Mouse (Mus musculus): ENCODE results near the gene AC140267.1. TPM values are rescaled to one million over a fixed set of nuclear protein-coding genes. Genes with fewer than 3 reads are reported as not detected.
A peak's percentile ranks its signal among the peaks of the same experiment; 100 is the strongest.

The AC140267.1 gene
- total RNA-seq, 2 experiments from 2014 or later: 10.3 to 12.7 TPM

DNA sequence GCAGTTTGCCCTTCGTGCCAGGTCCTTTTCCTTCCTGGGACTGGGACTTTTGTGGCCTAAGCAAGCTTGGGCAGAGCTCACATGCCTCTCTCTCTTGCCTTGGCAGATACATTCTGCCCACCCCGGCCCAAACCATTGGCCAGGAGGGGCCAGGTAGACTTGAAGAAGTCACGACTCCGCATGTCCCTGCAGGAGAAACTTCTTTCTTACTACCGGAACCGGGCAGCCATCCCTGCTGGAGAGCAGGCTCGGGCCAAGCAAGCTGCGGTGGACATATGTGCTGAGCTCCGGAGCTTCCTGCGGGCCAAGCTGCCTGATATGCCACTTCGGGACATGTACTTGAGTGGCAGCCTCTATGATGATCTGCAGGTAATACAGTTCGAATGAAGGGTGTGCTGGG, 12.5 kb downstream of the AC140267.1 start:
- no peak for TF ChIP-seq CTCF (IDR thresholded peaks at IDR 0.05)
- DNase-seq: no peak
- Histone ChIP-seq H3K27ac (no peak overlapping the region), H3K4me3 (no peak overlapping the region)
- intact Hi-C loops (cut with DNase I): no loop called here

DNA sequence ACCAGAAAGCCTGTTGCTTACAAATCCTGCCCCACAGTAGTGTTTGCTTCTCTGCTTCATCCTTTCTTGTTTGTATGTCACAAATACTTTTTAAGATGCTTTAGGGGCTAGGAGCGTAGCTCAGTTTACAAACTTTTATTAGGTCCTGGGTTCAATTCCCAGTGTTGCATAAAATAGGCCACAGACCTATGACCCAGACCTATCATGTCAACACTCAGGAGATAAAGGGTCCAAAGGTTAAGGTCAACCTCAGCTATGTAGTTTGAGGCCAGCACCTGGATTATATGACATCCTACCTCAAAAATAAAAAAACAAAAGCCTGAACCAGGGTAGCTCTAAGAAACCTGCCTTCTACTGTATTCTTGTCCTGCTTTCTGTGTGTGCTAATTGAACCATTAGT, 13.0 kb downstream of the AC140267.1 start:
- H3K4me3 ChIP-seq: no peak overlapping the region
- intact Hi-C loops (cut with DNase I): no loop called here
- no peak for TF ChIP-seq CTCF (IDR thresholded peaks at IDR 0.05)
- DNase-seq: no peak
- no peak overlapping the region for H3K27ac ChIP-seq

DNA sequence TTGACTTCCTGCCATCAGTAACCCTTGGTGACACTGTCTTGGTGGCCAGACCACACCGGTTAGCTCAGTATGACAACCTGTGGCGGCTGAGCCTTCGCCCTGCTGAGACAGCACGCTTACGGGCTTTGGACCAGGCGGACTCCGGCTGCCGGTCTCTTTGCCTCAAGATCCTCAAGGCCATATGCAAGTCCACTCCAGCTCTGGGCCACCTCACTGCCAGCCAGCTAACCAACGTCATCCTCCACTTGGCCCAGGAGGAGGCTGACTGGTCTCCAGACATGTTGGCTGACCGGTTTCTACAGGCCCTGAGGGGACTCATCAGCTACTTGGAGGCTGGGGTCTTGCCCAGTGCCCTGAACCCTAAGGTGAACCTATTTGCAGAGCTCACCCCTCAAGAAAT, 14.0 kb downstream of the AC140267.1 start:
- Histone ChIP-seq H3K27ac (no peak overlapping the region), H3K4me3 (no peak overlapping the region)
- no peak for DNase-seq
- intact Hi-C loops (cut with DNase I): no loop called here
- no peak for TF ChIP-seq CTCF (IDR thresholded peaks at IDR 0.05)

DNA sequence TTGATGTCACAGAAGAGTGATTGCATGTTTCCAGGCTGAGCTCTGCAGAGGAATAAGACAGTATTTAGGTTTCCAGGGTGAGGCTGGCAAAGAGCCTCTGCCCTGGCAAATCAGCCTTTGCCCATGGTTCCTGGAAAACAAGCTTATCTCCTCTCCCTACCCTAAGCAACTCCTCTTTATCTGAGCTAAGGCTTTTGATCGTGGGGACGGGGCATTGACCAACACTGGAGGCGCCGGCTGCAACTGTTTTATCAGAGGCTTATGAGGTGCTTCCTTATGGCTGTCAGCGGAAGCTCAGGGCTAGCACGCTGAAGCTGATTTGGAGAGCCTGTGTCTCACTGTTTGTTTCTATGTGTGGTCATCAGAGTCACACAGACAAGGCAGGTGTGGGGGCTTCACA, 15.0 kb downstream of the AC140267.1 start:
- Histone ChIP-seq H3K27ac (peak overlapping the region; percentile 63; the same call in 1 of the 2 replicates), H3K4me3 (no peak overlapping the region)
- intact Hi-C loops (cut with DNase I): no loop called here
- TF ChIP-seq CTCF (IDR thresholded peaks at IDR 0.05): no peak
- no peak for DNase-seq

DNA sequence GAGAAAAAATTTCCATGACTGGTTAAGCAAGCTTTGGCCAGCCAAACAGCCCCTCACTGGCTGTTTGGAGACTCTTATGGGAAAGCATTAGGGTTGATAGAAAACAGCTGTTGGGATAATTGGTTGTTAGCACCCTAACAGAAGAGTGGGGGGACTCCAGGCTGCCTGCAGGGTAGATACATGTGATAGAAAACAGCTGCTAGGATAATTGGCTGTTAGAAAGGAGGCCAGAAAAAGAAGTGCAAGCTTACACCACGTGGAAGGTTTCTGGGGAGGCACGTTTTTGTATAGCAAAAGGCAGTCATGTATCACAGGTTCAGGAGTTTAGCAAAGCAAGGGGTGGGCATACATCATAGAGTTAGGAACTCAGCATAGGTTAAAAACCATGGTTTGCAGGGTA, 17.9 kb downstream of the AC140267.1 start:
- TF ChIP-seq CTCF (IDR thresholded peaks at IDR 0.05): no peak
- peak overlapping the region; percentile 99 for H3K27ac ChIP-seq
- intact Hi-C loops (cut with DNase I): no loop called here
- no peak overlapping the region for H3K4me3 ChIP-seq
- DNase-seq: no peak

DNA sequence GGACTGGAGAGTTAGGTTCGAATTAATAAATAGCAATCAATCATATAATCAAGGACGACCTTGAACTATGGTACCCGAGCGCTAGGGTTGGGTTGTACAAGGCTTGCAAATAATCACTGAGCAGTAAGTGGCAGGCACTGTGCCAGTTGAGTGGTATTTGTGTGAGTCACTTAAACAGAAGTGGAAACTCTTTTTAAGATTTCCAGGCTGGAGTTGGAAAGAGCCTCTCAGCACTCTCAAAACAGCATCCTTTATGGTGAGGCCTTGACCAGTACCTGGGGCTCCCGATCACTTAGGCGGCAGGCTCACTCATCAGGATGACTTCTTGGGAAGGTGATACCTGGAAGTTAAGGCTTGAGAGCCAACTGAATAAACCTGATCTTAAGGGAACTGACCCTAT, 18.6 kb downstream of the AC140267.1 start:
- Histone ChIP-seq H3K27ac (peak overlapping the region; percentile 99), H3K4me3 (peak overlapping the region; percentile 78)
- DNase-seq: peak; percentile 47
- intact Hi-C loops (cut with DNase I): loop anchor here (2.0 kb wide), 1 partner anchor 19 kb away; the partner anchor contains the start of genes AC140267.1 and Mief1
- no peak for TF ChIP-seq CTCF (IDR thresholded peaks at IDR 0.05)

DNA sequence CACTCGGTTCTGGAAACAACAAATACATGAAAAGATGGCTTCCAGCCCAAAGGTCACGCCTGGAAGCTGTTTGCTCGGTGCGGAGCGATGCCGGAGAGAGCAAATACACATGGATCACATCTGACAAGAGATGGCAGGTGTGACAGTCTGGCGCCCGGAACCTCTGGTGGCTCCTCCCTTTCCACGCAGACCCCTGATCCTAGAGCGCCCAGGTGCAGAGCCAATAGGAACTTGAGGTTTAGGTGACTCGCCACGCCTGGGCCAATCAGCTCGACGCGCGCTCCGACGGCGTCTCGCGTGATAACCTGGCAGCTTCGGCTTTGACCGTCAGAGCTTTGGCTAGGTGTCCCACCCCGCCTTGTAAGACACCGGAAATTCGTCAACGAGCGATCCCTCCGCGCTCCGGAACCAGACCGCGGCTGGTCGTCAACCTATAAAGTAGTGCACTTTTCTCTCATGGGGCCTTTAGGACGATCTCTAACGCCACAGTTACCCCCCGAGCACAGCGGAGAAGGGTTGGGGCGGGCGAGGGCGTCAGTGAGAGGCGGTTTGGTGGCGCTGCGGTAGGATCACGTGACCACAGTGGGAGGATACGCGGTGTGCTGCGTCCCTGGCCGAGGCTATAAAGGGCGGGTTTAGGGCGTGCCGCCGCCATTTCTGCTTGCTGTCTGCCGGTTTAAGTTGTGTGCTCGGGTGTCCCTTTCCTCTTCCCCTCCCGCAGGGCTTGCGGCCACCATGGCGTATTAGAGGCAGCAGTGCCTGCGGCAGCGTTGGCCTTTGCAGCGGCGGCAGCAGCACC, 19.4 kb downstream of the AC140267.1 start, which contains the start of gene Atf4:
Atf4 (plus strand) TSS at position 338 of the 799 bp plus-strand sequence.
- peak; percentile 99 for DNase-seq
- no peak for TF ChIP-seq CTCF (IDR thresholded peaks at IDR 0.05)
- intact Hi-C loops (cut with DNase I): loop anchor here (2.0 kb wide), 1 partner anchor 20 kb away; the partner anchor contains the start of genes AC140267.1 and Mief1
- Histone ChIP-seq H3K4me3 (peak within 1 kb of the TSS; percentile 78), H3K27ac (peak within 1 kb of the TSS; percentile 99)

DNA sequence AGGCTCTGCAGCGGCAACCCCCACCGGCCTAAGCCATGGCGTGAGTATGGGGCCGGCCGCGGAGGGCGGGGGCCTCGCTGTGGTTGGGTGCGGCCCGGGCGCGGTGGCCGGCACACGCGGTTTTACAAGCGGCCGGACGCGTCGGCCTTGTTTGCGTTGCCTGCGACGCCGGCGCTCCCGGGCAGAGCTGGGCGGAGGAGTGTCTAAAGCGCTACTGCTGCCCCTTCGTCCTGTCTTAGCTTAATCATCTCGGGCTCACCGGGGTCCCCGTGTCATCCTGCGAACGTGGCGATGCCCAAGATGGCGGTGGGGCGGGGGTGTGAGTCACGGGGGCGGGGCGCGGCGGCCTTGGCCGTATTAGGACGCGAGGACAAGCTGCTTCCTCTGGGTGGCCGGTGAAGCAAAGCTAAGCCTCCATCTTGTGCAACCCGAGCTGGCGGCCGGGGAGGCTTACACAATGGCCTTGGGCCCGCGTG, 20.0 kb downstream of the AC140267.1 start:
- intact Hi-C loops (cut with DNase I): loop anchor here (2.0 kb wide), 1 partner anchor 21 kb away; the partner anchor contains the start of genes AC140267.1 and Mief1

DNA sequence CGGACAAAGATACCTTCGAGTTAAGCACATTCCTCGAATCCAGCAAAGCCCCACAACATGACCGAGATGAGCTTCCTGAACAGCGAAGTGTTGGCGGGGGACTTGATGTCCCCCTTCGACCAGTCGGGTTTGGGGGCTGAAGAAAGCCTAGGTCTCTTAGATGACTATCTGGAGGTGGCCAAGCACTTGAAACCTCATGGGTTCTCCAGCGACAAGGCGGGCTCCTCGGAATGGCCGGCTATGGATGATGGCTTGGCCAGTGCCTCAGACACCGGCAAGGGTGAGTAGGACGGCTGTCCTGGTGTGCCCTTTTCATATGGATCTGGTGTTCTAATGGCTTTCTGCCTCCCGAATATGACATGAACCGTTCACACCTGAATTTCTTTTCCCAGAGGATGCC, 20.6 kb downstream of the AC140267.1 start:
- peak; percentile 33 for DNase-seq
- Histone ChIP-seq H3K4me3 (peak overlapping the region; percentile 78), H3K27ac (peak overlapping the region; percentile 99)
- TF ChIP-seq CTCF (IDR thresholded peaks at IDR 0.05): no peak
- intact Hi-C loops (cut with DNase I): no loop called here

More for the DNA sequence above, 20.0 kb downstream of the AC140267.1 start:
- 0 out of 2 replicates have a peak, but pooled peaks have one; percentile 5 for TF ChIP-seq CTCF (IDR thresholded peaks at IDR 0.05)
- Histone ChIP-seq H3K27ac (peak overlapping the region; percentile 99), H3K4me3 (peak overlapping the region; percentile 78)
- DNase-seq: peak; percentile 93

DNA sequence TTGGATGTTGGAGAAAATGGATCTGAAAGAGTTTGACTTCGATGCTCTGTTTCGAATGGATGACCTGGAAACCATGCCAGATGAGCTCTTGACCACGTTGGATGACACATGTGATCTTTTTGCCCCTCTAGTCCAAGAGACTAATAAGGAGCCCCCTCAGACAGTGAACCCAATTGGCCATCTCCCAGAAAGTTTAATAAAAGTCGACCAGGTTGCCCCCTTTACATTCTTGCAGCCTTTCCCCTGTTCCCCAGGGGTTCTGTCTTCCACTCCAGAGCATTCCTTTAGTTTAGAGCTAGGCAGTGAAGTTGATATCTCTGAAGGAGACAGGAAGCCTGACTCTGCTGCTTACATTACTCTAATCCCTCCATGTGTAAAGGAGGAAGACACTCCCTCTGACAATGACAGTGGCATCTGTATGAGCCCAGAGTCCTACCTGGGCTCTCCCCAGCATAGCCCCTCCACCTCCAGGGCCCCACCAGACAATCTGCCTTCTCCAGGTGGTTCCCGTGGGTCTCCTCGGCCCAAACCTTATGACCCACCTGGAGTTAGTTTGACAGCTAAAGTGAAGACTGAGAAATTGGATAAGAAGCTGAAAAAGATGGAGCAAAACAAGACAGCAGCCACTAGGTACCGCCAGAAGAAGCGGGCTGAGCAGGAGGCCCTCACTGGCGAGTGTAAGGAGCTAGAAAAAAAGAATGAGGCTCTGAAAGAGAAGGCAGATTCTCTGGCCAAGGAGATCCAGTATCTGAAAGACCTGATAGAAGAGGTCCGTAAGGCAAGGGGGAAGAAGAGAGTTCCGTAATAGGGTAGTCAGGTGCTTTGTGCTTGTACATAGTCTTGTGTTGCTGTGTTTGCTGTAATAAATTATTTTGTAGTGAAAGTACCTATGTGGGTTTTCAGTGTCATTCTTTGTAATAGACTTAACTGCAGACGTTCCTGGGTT, 21.3 kb downstream of the AC140267.1 start:
- Histone ChIP-seq H3K4me3 (peak overlapping the region; percentile 78), H3K27ac (peak overlapping the region; percentile 99)
- DNase-seq: no peak
- intact Hi-C loops (cut with DNase I): no loop called here
- TF ChIP-seq CTCF (IDR thresholded peaks at IDR 0.05): no peak

DNA sequence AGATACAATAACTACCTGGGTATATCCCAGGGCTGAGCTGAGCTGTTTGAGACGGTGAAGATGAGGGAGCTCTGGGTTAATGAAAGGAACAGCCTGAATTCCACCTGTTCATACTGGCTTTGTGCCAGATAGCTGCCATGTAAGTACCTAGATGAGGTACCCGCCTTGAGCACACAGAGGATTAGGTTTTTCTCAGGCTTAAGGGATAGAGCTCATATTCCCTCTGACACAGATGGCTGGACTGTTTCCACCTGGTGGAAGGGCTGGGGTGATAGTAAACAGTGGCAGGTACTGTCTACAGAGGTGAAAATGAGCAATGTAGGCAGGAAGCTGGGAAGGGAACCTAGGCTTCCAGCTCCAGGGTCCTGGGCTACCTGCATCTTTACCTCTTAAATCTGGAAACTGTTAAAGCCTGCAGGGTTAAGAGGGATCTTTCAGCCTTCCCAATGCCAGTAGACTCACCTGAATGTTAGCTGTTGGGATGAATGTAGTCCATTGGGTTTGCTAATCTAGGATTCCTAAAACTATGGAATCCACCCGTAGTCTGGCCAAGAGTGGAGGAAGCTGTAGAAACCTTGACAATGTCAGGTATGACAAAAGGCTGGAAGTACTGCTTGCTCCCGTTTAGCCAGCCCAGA, 22.1 kb downstream of the AC140267.1 start:
- H3K4me3 ChIP-seq: peak overlapping the region; percentile 78
- peak; percentile 60 for DNase-seq
- intact Hi-C loops (cut with DNase I): no loop called here
- TF ChIP-seq CTCF (IDR thresholded peaks at IDR 0.05): no peak
- H3K27ac ChIP-seq: peak overlapping the region; percentile 99
